Mouse (Mus musculus): Measurements from ENCODE around the gene Mknk2. TPM values are rescaled to one million over a fixed set of nuclear protein-coding genes. Genes with fewer than 3 reads are reported as not detected.

The Mknk2 gene
- polyA plus RNA-seq, 2 experiments, result 58.7 to 59.7 TPM

DNA sequence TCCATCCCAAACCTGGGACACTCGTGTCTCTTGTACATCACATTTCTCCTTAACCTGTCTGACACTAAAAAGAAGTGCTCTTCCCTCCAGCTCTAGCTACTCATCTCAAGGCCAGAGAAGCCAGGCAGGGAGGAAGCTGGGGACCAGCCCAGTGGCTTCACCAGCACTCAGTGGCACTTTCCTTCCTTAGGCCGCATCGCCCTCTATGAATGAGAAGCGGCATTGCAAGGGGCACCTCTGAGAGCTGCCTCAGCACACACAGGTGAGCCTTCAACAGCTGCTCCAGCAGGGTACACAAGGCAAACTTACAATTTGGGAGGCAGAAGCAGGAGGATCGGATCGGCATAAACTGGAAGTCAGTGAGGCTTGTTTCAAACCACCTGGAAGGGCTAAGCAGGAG is 6.3 kb upstream of the Mknk2 start:
- TF ChIP-seq CTCF (IDR thresholded peaks at IDR 0.05; ENCODE audit: low read depth), result peak; percentile 100
- no peak for TF ChIP-seq EP300 (IDR thresholded peaks at IDR 0.05; ENCODE audit: low read depth)
- no peak overlapping the region for H3K4me3 ChIP-seq (ENCODE audit: insufficient read depth in 1 of 2, low read depth in 2 of 2, low read length in 2 of 2)
- peak; percentile 69 to 80 (median 71) for DNase-seq (ENCODE audit: low read depth in 3 of 3, low spot score in 3 of 3)
- 48% methylated on average over 6 of the region's 6 CpGs for WGBS (ENCODE audit: insufficient replicate concordance)
- no peaks in the 10 kb centered on the region for H3K9me3 ChIP-seq (ENCODE audit: control insufficient read depth, low read length)
- H3K4me1 ChIP-seq (replicated peaks; ENCODE audit: control insufficient read depth in 2 of 2, insufficient read depth in 2 of 2, low read length in 1 of 2), result peaks cover 33 to 36% of the 10 kb centered on the region in 2 experiments
- H3K36me3 ChIP-seq (replicated peaks; ENCODE audit: control insufficient read depth, insufficient read depth, low read depth), result peaks cover 19% of the 10 kb centered on the region
- H3K27ac ChIP-seq, result peak overlapping the region; percentile 96
- no peaks in the 10 kb centered on the region for H3K27me3 ChIP-seq (ENCODE audit: control insufficient read depth, insufficient read depth, low read length)
- ATAC-seq (ENCODE audit: insufficient read depth), result peak; percentile 67
- peak overlapping the region; percentile 71 for H3K4me2 ChIP-seq (ENCODE audit: low read depth)
- H3K9ac ChIP-seq (replicated peaks), result peak overlapping the region; percentile 25

DNA sequence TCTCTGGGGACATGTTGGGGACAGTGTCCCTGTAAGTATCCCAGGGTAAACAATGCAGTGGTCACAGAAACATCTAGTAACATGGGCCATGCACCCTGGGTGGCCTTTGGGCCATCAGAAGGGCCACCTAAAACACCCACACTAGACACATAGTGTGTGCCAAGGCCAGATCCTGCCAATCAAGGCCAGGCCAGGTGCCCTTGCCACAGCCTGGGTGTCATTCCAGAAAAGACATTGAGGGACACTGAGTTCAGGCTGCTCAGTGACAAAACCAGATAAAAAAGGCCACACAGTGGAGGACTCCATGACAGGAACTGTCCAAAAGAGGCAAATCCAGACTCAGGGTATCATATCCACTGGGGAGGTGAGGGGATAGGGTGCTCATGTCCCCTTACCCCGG is 5.7 kb upstream of the Mknk2 start:
- no peaks in the 10 kb centered on the region for H3K9me3 ChIP-seq (ENCODE audit: control insufficient read depth, low read length)
- no peak overlapping the region for H3K4me2 ChIP-seq (ENCODE audit: low read depth)
- ATAC-seq (ENCODE audit: insufficient read depth) (no peak), DNase-seq (ENCODE audit: low read depth in 3 of 3, low spot score in 3 of 3) (no peak)
- H3K4me1 ChIP-seq (replicated peaks; ENCODE audit: control insufficient read depth in 2 of 2, insufficient read depth in 2 of 2, low read length in 1 of 2), result peaks cover 38 to 41% of the 10 kb centered on the region in 2 experiments
- H3K27me3 ChIP-seq (ENCODE audit: control insufficient read depth, insufficient read depth, low read length), result no peaks in the 10 kb centered on the region
- peaks cover 17% of the 10 kb centered on the region for H3K36me3 ChIP-seq (replicated peaks; ENCODE audit: control insufficient read depth, insufficient read depth, low read depth)
- 96% methylated on average over 1 of the region's 1 CpGs for WGBS (ENCODE audit: insufficient replicate concordance)
- 0 out of 2 replicates have a peak overlapping the region, but pooled peaks have one; percentile 9 for H3K9ac ChIP-seq (replicated peaks)
- peak overlapping the region; percentile 96 for H3K27ac ChIP-seq
- no peak overlapping the region for H3K4me3 ChIP-seq (ENCODE audit: insufficient read depth in 1 of 2, low read depth in 2 of 2, low read length in 2 of 2)
- TF ChIP-seq CTCF (IDR thresholded peaks at IDR 0.05; ENCODE audit: low read depth) (no peak), EP300 (IDR thresholded peaks at IDR 0.05; ENCODE audit: low read depth) (no peak)

DNA sequence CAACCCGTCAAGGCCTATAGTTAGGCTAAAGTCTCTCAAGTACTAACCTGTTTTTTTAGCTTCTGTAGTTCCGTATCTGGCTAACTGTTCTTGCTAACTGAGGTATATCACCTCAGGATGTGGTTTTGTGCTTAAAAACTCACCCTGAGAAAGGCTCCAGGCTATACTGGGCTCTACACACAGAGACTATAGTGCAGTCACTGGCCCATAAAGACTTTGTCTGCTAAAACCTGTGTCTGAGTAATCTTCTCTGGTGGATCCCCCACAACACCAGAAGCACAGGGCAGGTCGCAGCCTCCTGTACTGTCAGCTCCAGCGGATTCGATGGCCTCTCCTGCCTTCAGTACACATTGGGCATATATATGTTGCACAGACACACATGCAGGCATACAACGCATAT is 4.1 kb upstream of the Mknk2 start:
- no peaks in the 10 kb centered on the region for H3K27me3 ChIP-seq (ENCODE audit: control insufficient read depth, insufficient read depth, low read length)
- TF ChIP-seq EP300 (IDR thresholded peaks at IDR 0.05; ENCODE audit: low read depth), result no peak
- no peak for TF ChIP-seq CTCF (IDR thresholded peaks at IDR 0.05; ENCODE audit: low read depth)
- no peak overlapping the region; the same call in 1 of the 2 replicates for H3K27ac ChIP-seq
- WGBS (ENCODE audit: insufficient replicate concordance), result 77% methylated on average over 6 of the region's 6 CpGs
- H3K9ac ChIP-seq (replicated peaks), result no peak overlapping the region
- peaks cover 54 to 58% of the 10 kb centered on the region in 2 experiments for H3K4me1 ChIP-seq (replicated peaks; ENCODE audit: control insufficient read depth in 2 of 2, insufficient read depth in 2 of 2, low read length in 1 of 2)
- H3K9me3 ChIP-seq (ENCODE audit: control insufficient read depth, low read length), result no peaks in the 10 kb centered on the region
- ATAC-seq (ENCODE audit: insufficient read depth), result no peak
- H3K4me2 ChIP-seq (ENCODE audit: low read depth), result no peak overlapping the region
- H3K36me3 ChIP-seq (replicated peaks; ENCODE audit: control insufficient read depth, insufficient read depth, low read depth), result peaks cover 14% of the 10 kb centered on the region
- no peak overlapping the region for H3K4me3 ChIP-seq (ENCODE audit: insufficient read depth in 1 of 2, low read depth in 2 of 2, low read length in 2 of 2)
- DNase-seq (ENCODE audit: low read depth in 3 of 3, low spot score in 3 of 3), result no peak

DNA sequence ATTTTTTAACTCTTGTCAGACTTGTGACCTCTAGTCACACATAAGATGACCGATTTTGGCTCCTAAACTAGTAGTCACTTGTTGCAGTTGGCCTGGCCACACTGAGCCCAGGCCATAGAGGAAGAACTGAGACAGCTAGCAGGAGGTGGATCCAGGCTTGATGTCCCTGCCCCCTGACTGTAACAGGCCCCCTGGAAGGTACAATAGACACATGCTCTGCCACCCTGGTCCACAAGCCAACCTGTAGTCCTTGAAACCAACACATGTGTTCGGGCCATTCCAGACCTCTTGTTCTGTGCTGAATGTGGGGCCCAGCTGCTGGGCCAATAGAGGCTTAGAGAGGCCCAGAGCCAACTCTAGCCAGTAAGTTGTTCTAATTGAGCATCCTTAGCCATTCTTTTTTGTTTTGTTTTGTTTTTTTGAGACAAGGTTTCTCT is 2.4 kb upstream of the Mknk2 start:
- no peak for ATAC-seq (ENCODE audit: insufficient read depth)
- Histone ChIP-seq H3K36me3 (replicated peaks; ENCODE audit: control insufficient read depth, insufficient read depth, low read depth) (no peaks in the 10 kb centered on the region; the same call in none of the 2 replicates), H3K4me2 (ENCODE audit: low read depth) (no peak overlapping the region), H3K4me1 (replicated peaks; ENCODE audit: control insufficient read depth in 2 of 2, insufficient read depth in 2 of 2, low read length in 1 of 2) (peaks cover 50 to 51% of the 10 kb centered on the region in 2 experiments), H3K9ac (replicated peaks) (no peak overlapping the region), H3K4me3 (ENCODE audit: insufficient read depth in 1 of 2, low read depth in 2 of 2, low read length in 2 of 2) (no peak overlapping the region), H3K9me3 (ENCODE audit: control insufficient read depth, low read length) (no peaks in the 10 kb centered on the region), H3K27me3 (ENCODE audit: control insufficient read depth, insufficient read depth, low read length) (no peaks in the 10 kb centered on the region), H3K27ac (peak overlapping the region; percentile 100)
- TF ChIP-seq EP300 (IDR thresholded peaks at IDR 0.05; ENCODE audit: low read depth) (no peak), CTCF (IDR thresholded peaks at IDR 0.05; ENCODE audit: low read depth) (no peak)
- 65% methylated on average over 2 of the region's 2 CpGs for whole genome bisulfite sequencing (ENCODE audit: insufficient replicate concordance)
- DNase-seq (ENCODE audit: low read depth in 3 of 3, low spot score in 3 of 3), result no peak

DNA sequence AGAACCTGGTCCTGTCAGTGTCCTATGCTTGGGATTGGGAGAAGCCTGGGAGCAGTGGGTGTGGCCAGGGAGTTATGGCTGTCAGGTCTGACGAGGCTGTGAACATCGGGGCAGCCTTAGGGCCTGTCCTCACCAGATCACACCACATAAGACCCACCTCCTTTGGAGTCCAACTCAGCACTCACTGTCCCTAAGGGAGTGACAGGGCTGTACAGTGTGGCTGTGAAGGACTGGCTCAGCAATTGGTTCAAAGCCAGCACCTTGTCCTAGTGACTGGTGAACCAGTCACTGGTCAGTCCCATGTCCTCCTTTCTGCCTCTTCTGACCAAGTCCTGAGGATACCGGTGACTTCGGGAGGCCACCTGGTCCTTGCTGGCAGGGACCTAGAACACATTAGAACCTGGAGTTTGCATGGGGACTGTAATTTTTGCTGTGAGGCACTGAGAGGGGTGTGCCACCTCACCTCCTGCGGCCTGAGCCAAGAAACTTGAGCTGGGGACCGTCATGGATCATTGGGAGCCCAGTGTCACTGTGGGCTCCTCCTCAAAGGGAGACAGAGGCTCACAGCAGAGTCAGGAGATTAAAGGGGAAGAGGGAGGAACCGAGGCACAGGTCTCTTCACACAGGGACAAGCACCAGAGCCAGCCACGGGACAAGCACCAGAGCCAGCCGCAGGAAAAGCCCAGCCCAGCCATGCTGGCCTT is 1.8 kb upstream of the Mknk2 start:
- peak overlapping the region; percentile 98 for H3K4me2 ChIP-seq (ENCODE audit: low read depth)
- no peak for DNase-seq (ENCODE audit: low read depth in 3 of 3, low spot score in 3 of 3)
- TF ChIP-seq EP300 (IDR thresholded peaks at IDR 0.05; ENCODE audit: low read depth) (no peak), CTCF (IDR thresholded peaks at IDR 0.05; ENCODE audit: low read depth) (no peak)
- no peaks in the 10 kb centered on the region for H3K27me3 ChIP-seq (ENCODE audit: control insufficient read depth, insufficient read depth, low read length)
- H3K36me3 ChIP-seq (replicated peaks; ENCODE audit: control insufficient read depth, insufficient read depth, low read depth), result no peaks in the 10 kb centered on the region; the same call in none of the 2 replicates
- WGBS (ENCODE audit: insufficient replicate concordance), result 54% methylated on average over 9 of the region's 9 CpGs
- peak overlapping the region; percentile 100 for H3K27ac ChIP-seq
- H3K9ac ChIP-seq (replicated peaks), result peak overlapping the region; percentile 16
- H3K4me3 ChIP-seq (ENCODE audit: insufficient read depth in 1 of 2, low read depth in 2 of 2, low read length in 2 of 2), result no peak overlapping the region
- ATAC-seq (ENCODE audit: insufficient read depth), result no peak
- no peaks in the 10 kb centered on the region for H3K9me3 ChIP-seq (ENCODE audit: control insufficient read depth, low read length)
- H3K4me1 ChIP-seq (replicated peaks; ENCODE audit: control insufficient read depth in 2 of 2, insufficient read depth in 2 of 2, low read length in 1 of 2), result peaks cover 46 to 48% of the 10 kb centered on the region in 2 experiments
